Mouse (Mus musculus): ENCODE data around the gene Synj2.

GRCm38 (mm10) chr17:5966706-5967105, 25.6 kb downstream of the Synj2 start:
- TF ChIP-seq CTCF (IDR thresholded peaks at IDR 0.05; ENCODE audit: low read depth, low read length): no peak
- no peak for TF ChIP-seq POLR2A (IDR thresholded peaks at IDR 0.05; ENCODE audit: insufficient read depth, low read length)
- TF ChIP-seq EP300 (IDR thresholded peaks at IDR 0.05; ENCODE audit: insufficient read depth, low read depth, low read length): no peak
